Mouse (Mus musculus) myocyte (in vitro differentiated cells): ENCODE results near the gene P2rx5.

Source experiments
- POLR2A ChIP-seq: IDR thresholded peaks from one replicate; pipeline ENCODE4 v1.6.1; 2011; ENCODE audit warnings: low read depth, mild to moderate bottlenecking, control low read depth, moderate library complexity; ENCODE audit not compliant: insufficient read length
- REST ChIP-seq: IDR thresholded peaks from one replicate; pipeline ENCODE4 v1.6.1; 2011; ENCODE audit warnings: mild to moderate bottlenecking, control low read depth, moderate library complexity; ENCODE audit not compliant: insufficient read depth, insufficient read length
- TCF3 ChIP-seq: IDR thresholded peaks from one replicate; pipeline ENCODE4 v1.6.1; 2011; ENCODE audit warnings: low read depth, control low read depth; ENCODE audit not compliant: insufficient read length

- TF ChIP-seq REST (no peak), POLR2A (no peak), TCF3 (no peak)
Measured at GRCm38 (mm10) chr11:73201597-73201996, 41.4 kb downstream of the P2rx5 start.
